Mouse (Mus musculus) embryonic facial prominence, embryonic 10.5 days (tissue): ENCODE data around the gene Gtf2a1. TPM values are rescaled to one million over a fixed set of nuclear protein-coding genes. Genes with fewer than 3 reads are reported as not detected.

ENCODE experiments used
- polyA plus RNA-seq: library from polyadenylated mRNA; unstranded; fragments of >200 nt; fragmentation: Nextera tagmentation; extraction: Ambion mirVana; gene quantifications from 2 replicates; pipeline ENCODE4 v1.2.1, GENCODE M21; 2016

Gtf2a1 gene
- polyA plus RNA-seq, 1 experiment from 2014 or later: 67.7 TPM

Other genes with a start within 250 kb of the Gtf2a1 start
- 10.5 and 11.8 TPM in 2 replicates for gene Cep128, start 206.1 kb downstream of the Gtf2a1 start, polyA plus RNA-seq
- 0.18 and 0.39 TPM in 2 replicates for gene Tshr, start 205.9 kb downstream of the Gtf2a1 start, polyA plus RNA-seq
- gene Ston2, start 197.9 kb upstream of the Gtf2a1 start, polyA plus RNA-seq: 6.1 and 7.0 TPM in 2 replicates